Mouse (Mus musculus): Measurements from ENCODE around the gene Sema7a.
A peak's percentile ranks its signal among the peaks of the same experiment; 100 is the strongest.

The Sema7a gene

DNA sequence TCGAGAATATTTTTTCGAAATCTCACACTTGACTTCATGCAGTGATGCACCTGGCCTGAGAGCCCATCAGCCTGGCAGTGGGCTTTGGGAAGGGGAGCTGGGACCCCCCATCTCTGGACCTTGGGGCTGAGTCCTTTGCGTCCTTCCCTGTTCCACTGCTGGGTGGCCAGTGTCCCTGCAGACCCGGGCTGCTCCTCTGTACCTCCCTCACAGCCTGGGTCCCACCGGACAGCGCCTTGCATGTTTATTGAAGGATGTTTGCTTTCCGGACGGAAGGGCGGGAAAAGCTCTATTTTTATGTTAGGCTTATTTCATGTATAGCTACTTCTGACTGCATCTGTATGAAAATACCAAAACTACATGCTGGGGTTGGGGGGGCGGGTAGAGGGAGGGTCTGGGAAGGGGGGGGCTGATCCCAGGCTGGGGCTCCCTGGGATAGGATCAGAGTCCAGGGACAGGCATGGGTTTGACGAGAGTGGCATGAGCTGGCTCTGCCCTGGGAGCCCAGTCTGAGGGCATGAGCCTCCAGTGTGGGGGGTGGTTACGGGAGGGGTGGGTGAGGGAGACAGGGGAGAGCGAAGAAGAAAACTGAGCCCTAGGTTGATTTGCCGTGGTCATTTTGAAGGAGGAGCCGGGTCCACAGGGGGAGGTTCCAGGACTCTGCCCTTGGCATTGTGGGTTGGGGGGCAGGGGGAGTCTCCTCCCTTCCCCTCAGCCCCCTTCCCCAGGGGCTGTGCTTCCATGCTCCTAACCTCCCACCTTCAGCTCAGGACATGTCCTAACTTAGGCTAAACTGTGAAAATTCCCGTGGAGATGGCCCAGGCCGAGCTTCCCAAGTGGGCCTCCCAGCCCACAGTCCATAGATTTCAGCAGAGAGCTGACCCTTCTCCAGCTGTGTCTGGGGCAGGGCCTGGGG is 22.2 kb downstream of the Sema7a start:
- DNase-seq: no peak

GRCm38 (mm10) chr9:57963249-57963997 is 23.5 kb downstream of the Sema7a start:
- DNase-seq: no peak

DNA sequence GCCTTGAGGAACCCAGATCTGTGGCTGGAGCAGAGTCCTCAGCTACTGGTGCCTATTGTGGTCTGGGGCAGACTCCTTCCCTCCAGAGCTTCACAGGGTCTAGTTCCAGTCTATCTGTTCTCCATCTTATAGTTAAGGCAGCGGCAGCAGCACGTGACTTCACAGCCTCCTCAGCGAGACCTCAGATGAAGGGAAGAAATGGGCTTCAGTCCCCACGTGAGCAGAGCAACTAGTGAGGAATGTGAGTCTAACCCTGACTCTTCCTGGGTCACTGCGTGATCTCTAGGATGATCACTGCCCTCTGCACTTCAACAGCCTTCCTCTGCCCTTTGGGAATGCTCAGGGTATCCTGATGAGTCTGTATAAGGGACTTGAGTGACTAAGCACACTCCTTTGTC is 24.1 kb downstream of the Sema7a start:
- DNase-seq: no peak

GRCm38 (mm10) chr9:57964528-57965250 is 24.8 kb downstream of the Sema7a start:
- no peak for DNase-seq

DNA sequence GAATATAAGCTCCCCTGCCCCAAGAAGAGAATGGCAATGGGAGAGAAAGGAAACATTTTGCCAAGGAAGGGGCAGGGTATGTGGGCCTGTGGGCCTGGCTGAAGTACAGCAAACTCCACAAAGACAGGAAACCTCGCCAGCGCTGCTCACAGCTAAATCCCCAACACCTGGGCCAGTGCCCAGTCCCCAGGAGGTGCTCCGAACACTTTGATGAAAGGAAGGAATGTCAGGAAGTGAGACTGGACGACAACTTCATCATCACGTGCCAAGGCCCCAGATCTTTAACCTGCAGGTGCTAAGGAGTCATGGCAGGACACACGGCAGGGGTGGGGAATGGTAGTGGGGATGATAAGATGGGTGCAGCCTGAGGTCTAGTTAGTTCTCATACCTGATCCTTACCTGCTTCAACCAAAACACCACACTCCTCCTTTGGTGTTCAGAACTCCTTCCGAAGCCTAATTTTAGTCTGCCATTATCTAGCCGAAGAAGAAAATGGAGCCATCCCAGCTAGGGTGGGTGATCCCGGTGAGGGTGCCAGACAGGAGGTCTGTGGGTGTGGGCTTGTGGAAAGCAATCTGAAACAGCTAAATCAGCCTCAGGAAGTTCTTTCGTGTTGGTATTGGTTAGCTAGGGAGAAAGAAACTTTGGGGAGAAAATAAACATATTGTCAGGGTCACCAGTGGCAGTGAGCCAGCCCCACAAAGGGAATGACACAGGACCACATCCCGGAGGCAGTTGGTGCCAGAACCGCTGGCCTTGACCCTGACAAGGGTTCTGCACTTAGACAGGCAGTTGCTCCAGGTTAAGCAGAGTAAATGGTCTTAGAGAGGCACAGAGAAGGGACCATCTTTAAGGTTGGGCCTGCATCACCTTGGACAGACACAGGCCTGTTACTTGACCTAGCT is 25.6 kb downstream of the Sema7a start:
- DNase-seq: peak; percentile 50

DNA sequence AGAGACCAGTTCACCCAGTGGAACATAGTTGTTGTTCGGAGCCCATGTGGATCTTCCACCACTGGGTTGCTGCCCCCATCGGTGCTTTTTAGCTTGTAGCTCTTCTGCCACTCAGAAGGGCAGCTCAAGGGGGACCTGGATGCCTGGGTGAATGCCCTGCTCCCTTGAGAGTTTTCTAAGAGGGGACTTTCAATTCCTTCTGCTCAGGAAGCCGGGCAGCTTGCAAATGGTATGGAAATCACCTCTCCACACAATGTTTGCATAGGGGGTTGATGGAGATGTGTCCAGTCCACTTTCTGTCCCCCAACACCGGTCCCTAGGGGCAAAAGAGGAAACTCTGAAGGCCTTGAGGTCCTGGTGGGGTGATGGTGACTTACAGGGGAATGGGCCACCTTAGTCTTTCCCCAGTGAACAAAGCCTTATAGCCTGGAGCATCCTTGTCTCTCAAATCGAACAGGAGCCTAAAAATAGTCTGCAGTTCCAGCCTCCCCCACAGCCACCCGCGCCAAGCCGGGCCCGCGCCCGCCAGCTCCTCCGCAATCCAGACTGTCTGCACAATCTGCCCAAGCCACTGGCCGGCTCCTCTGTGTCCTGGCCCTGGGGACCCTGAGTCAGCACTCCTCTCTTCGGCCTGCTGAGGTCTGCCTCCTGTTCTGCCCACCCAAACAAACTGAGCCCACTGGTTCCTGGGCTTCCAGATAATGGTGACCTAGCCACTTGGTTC is 27.5 kb downstream of the Sema7a start:
- DNase-seq: peak; percentile 34

DNA sequence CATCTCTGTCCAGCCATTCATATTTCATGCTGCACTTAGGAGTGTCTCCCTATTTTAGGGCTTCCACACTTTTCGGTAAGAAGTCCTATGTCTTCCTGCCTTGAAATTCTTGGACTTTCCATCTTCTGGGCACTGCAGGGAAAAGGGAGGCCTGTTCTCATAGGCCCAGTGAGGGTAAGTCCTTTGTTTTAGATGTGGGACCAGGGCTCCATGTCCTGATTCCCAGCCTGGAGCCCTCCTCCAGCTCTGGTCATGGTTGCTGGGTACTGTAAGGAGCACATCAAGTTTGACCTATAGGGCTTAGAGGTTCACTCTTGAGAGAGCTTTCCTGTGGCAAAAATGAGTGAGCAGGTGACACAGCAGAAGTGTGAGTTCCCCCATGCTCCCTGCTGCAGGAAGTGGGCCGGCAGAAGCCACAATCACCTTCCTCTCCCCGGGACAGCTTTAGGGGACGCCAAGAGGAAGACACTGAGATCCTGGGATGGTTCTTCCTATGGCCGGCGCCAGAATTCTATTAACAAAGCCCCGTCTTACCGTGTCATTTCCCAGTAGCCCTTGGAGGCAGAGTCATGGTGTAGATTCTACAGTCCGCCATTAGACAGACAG is 28.4 kb downstream of the Sema7a start:
- no peak for DNase-seq

DNA sequence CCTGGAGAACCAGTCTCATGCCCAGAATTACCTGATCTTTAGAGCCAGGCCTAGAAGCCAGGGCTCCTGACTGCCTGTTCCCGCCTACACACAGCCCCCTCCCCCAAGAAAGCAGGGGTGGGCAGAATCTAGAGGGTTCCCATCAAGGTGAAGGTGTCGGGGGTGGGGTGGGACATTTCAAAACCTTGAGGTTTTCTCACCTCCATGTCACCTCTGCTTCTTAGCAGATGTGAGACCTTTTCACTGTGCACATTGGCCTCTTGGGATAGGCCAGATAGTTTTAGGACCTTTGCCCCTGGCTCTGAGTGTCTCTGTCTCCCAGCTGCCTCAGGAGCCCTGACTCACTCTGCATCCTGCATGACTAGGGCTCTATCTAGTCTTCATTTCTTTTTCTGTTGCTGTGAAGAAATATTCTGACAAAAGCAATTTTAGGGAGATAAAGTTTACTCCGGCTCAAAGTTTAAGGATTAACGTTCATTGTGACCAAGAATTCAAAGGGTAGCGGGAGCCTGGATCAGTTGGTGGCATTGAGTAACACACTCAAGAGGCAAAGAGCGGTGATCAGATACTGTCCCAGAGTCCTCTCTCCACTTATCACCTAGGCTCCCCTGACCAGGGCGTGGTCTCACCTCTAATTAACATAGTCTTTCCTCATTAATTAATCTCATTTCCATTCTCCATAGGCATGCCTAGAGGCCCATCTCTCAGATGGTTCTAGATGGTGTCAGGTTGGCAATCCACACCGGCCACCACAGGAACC is 29.1 kb downstream of the Sema7a start:
- no peak for DNase-seq

DNA sequence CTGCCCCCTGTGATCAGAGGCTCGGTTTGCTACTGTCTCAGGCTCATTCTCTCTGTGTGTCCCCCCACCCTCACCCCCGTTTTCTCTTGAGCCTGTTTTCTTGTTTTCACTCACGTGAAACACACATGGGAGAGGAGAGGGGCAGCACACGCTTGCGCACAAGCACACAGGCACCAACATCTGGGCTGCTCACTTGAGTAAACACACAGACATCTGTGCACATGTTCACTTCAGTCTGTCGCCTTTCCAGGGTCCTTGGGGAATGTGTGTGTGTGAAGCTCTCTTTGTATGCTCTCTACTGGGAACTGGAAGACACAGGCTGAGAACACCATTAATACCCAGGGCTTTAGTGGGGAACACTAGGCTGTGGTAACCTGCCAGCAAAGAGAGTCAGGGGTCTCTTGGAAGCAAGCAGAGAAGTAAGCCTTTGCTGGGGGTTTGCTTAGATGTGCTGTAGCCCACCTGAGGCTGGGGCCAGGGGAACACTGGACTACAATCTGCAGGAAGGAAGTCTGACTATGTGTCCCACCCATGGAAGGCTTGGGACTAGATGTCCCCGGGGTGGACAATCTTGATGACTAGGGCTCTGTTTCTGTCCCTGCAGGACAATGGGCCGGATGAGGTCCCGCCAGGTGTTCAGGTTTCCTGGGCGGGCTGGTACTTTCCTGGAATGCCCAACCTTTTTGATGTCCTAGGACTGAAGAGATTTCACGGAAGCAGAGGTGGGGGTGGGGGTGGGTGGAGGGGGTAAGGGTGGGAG is 30.0 kb downstream of the Sema7a start:
- no peak for DNase-seq

DNA sequence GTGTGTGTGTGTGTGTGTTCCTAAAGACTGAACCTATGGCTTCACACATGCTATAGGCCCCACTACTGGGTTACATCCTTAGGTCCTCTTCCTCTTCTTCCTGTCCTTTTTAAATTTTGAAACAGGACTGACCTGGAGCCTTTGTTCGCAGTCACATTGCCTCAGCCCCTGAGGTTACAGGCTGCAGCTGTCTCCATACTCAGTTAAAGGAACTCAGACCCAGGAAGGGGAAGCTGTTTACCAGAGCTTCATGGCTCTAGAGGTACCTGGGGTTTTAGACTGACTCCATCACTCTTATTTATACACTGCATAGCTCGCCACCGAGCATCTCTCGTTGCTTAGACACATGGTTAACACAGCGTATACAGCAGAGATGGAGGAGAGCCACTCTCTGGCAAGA is 31.5 kb downstream of the Sema7a start:
- DNase-seq: no peak

DNA sequence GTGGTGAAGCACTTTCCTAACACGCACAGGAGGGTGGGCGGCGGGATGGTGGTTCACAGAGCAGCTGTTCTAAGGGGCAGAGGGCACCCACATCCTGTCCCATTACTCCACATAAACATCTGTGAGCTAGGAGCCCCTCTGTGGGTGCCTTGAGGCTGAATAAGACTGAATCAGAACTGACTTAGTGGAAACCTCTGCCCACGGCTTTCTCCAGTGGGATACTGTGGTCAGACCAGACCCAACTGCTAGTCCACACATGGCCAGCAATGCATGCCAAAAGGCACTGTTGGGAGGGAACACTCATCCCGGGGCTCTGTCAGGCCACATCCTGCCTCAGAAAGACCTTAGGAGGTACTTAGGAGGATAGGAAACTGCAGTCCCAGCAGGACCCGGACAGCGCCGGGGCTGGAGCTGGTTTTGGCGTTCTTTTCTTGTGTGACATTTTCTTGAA is 32.3 kb downstream of the Sema7a start:
- DNase-seq: no peak

- no peak for DNase-seq
These were observed 33.0 kb downstream of the Sema7a start for GRCm38 (mm10) chr9:57972776-57973439.

GRCm38 (mm10) chr9:57973440-57974066 is 33.6 kb downstream of the Sema7a start:
- no peak for DNase-seq

GRCm38 (mm10) chr9:57974221-57974620 is 34.3 kb downstream of the Sema7a start:
- DNase-seq: no peak

DNA sequence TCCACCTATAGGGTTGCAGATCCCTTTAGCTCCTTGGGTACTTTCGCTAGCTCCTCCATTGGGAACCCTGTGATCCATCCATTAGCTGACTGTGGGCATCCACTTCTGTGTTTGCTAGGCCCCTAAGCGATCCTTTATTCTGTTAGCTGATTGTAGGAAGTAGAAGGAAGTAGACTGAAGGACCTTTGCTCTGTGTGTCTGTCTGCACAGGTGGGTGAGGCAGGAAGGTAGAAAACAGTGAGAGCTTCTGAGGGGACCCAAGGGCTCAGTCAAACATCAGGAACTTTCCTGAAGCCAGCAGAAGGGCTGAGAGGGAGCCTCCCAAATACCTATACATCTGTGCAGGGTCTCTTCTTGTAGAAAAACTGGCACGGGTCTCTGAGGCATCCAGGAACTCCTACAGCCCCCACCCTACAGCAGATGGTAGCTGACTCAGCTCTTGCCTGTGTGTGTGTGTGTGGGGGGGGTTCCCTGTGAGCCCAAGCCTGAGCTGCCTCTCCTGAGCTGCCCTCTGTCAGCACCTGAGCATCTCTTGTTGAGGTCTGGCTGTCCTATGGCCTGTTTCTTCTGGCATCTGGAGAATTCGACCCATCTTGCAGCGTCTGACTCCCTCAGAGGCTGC is 35.4 kb downstream of the Sema7a start:
- DNase-seq: no peak

DNA sequence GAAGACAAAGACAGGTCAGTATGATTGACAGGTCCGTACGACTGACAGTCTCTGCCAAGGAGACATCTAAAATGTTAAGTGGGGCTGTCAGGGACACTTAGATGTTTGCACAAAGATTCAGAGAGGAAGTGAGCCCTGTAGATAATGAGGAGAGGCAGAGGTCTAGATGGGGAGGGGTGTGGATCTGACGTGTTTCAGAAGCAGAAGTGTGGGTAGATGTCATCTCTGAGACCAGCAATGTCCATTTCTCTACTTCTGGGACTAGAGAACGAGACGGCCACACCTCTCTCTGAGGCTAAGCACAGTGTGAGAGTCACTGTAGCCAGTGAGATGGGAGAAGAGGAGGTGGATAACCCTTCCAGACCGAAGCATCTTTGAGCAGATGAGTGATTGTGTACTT is 38.1 kb downstream of the Sema7a start:
- DNase-seq: no peak

DNA sequence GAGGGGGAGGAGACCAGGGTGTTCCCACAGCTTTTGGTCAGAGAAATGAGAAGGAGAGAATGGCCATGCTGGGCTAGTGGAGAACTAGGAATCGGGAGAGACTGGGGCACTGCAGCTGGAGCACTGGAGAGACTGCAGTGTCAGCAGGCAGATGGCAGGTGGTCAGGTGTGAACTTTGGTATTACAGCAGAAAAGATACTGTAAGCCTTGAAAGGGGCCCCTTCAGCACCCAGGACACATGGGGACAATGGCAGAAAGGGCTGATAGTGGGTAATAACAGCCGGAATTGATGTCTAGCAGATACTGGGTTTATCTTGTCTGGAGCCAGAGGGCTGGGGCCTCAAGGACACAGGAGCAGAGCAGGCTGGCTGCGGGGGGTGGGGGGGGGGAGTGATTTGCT is 38.9 kb downstream of the Sema7a start:
- no peak for DNase-seq

DNA sequence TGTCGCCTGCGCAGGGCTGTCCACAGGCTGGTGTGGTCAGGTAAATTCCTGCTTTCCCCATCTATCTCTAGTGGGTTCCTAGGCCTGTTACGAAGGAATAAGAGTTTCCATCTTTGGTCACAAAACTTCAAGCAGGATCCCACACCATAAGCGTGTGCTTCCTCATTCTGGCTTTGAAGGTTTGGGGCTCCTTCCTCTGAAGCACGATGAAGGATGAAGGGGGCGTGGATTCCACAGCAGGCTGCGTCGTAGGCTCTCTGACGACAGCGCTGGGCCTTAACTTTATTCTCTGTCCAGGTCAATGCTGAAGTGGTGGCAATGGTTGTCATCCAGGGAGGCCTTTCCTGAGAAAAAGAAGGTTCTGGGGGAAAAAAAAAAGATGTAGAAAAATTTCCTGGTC is 40.7 kb downstream of the Sema7a start:
- DNase-seq: no peak

Data from kidney, postnatal 10 days (tissue).